Mouse (Mus musculus) kidney, adult 2 months (tissue): ENCODE measurements at regions not wholly inside any gene's neighbourhood (a gene's known extent, or its start where the extent isn't known, plus 50 kb on each side); places are given as distances from the start of the nearest gene placed in this dataset.
A peak's percentile ranks its signal among the peaks of the same experiment; 100 is the strongest.

Source experiments
- DNase-seq: peaks from one replicate; pipeline ENCODE4 v3.0.0; 2021
- H3K27ac ChIP-seq: fragments of 200-500 bp; 2 replicates; pipeline ENCODE4 v1.5.1; 2012; ENCODE audit warnings: low read depth, low read length, control low read depth, inconsistent platforms; ENCODE audit not compliant: insufficient read depth
- H3K27me3 ChIP-seq: fragments of 200-500 bp; replicated peaks from 2 replicates; pipeline ENCODE4 v1.6.1; 2012; ENCODE audit warnings: mild to moderate bottlenecking, moderate library complexity, low read length, inconsistent platforms; ENCODE audit not compliant: control insufficient read depth, insufficient read depth
- H3K36me3 ChIP-seq: fragments of 200-500 bp; 2 replicates; pipeline ENCODE4 v1.6.1; 2012; ENCODE audit warnings: mild to moderate bottlenecking, moderate library complexity, low read length, inconsistent platforms; ENCODE audit not compliant: control insufficient read depth, insufficient read depth
- H3K4me1 ChIP-seq: fragments of 200-500 bp; 2 replicates; pipeline ENCODE4 v1.6.1; 2011; ENCODE audit warnings: low read length; ENCODE audit not compliant: control insufficient read depth, insufficient read depth
- H3K4me3 ChIP-seq: fragments of 200-500 bp; 2 replicates; pipeline ENCODE4 v1.5.1; 2011; ENCODE audit warnings: mild to moderate bottlenecking, low read depth, low read length, control low read depth; ENCODE audit not compliant: insufficient read depth
- CTCF ChIP-seq: fragments of 200-500 bp; conservative IDR thresholded peaks from 2 replicates; pipeline ENCODE4 v1.5.1; 2011; ENCODE audit warnings: low read depth, mild to moderate bottlenecking, control low read depth, low read length, moderate library complexity, mixed read lengths; ENCODE audit not compliant: insufficient read depth, insufficient read length
- POLR2A ChIP-seq: fragments of 200-500 bp; IDR thresholded peaks from one replicate; pipeline ENCODE4 v1.6.1; 2011; ENCODE audit warnings: low read depth, low read length, control low read depth
- WGBS: fragments of 180-500 bp; shearing (Covaris S2); methylation state at CpG from one replicate; pipeline ENCODE4 v1.1.7; 2018; 5-methylcytosine and 5-hydroxymethylcytosine counted together

DNA sequence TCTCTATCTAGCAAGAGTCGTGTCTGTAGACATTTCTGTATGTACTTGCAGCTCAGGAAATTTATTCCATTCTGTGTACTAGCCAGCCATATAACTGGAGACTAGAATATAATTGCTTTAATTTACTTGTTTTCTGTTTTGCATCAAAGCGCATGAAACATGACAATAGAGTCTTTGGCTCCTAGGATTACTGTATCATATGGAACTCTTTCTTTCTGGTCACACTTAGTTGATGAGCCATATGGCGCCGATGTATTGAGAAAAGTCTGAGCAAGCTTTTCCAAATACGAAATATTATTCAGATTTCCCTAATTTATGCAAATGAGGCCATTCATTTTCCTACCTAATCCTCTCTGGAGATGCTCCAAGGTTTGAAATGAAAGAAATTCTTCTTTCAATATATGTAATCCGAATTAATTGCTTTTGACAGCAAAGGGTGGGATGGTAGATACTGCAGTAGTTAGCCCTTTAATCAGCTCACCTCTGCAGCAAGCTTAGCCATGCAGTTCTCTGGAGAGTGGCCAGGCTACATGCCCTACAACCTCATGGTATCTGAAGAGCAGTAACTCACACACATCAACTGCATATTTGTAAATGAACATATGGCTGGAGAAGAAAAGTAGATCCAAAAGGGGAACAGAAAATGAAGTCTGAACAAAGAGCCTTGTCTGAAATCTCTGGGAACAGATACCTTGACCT, 913.4 kb downstream of the Ntrk3 start:
- DNase-seq: no peak
- H3K4me3 ChIP-seq: no peak overlapping the region
- no peaks in the 10 kb centered on the region for H3K36me3 ChIP-seq
- no peaks in the 10 kb centered on the region for H3K4me1 ChIP-seq
- no peak for TF ChIP-seq POLR2A
- no peak for TF ChIP-seq CTCF
- WGBS: 76% methylated on average over 6 of the region's 6 CpGs
- H3K27me3 ChIP-seq: no peaks in the 10 kb centered on the region; the same call in 1 of the 2 replicates
- no peak overlapping the region for H3K27ac ChIP-seq

- no peak for TF ChIP-seq CTCF
- no peak for TF ChIP-seq POLR2A
- no peaks in the 10 kb centered on the region for H3K36me3 ChIP-seq
- no peaks in the 10 kb centered on the region for H3K4me1 ChIP-seq
- DNase-seq: no peak
- H3K4me3 ChIP-seq: no peak overlapping the region
- H3K27me3 ChIP-seq: no peaks in the 10 kb centered on the region; the same call in 1 of the 2 replicates
- WGBS: 15% methylated on average over 2 of the region's 2 CpGs
- no peak overlapping the region for H3K27ac ChIP-seq
These were observed 925.5 kb downstream of the Ntrk3 start for GRCm38 (mm10) chr7:77812052-77812903.

GRCm38 (mm10) chr7:77786801-77787200, 951.0 kb downstream of the Ntrk3 start:
- WGBS: 49% methylated on average over 2 of the region's 2 CpGs
- no peaks in the 10 kb centered on the region for H3K36me3 ChIP-seq
- H3K4me1 ChIP-seq: no peaks in the 10 kb centered on the region
- no peak for DNase-seq
- no peaks in the 10 kb centered on the region for H3K27me3 ChIP-seq
- no peak overlapping the region for H3K27ac ChIP-seq
- no peak for TF ChIP-seq CTCF
- no peak overlapping the region for H3K4me3 ChIP-seq

- Histone ChIP-seq H3K36me3 (no peaks in the 10 kb centered on the region), H3K27me3 (no peaks in the 10 kb centered on the region), H3K27ac (no peak overlapping the region), H3K4me1 (no peaks in the 10 kb centered on the region), H3K4me3 (no peak overlapping the region)
- TF ChIP-seq CTCF (no peak), POLR2A (no peak)
- peak; percentile 33 for DNase-seq
- WGBS: 59% methylated on average over 11 of the region's 11 CpGs
These were observed 965.9 kb downstream of the Ntrk3 start for GRCm38 (mm10) chr7:77771711-77772449.

DNA sequence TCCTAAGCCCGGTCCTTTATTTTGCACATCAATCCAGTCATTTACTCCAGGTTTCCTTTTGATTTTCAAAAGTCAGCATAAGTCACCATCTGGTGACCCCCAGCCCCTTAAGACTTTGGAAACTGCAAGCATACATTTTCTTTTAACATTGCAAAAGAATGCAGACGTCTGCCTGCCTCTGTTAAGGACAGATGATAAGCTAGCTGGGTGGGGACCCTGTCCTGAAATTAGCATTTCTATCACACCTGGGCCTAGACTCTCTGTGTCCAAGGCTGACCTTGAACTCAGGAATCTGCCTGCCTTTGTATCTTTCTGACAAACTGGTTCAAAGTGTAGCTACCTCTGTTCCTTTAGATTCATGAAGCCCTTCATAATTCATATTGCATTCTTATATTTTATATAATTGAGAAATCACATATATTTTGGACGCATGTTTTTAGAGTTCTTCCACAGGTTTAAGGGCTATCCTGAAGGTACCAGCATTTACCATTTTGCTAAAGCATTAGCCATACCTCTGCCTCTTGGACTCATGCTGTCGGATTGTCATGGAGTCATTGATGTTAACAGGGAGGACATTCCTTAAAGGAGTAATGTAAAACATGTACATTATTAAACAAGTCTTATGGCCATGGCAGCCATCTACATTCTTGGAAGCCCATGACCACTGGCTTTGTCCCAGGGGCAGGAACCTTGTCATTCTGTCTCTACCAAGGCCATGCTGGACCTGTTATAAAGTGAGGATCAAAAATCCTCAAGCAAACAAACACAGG, 998.6 kb downstream of the Ntrk3 start:
- no peaks in the 10 kb centered on the region for H3K4me1 ChIP-seq
- TF ChIP-seq CTCF (no peak), POLR2A (no peak)
- no peak for DNase-seq
- no peak overlapping the region for H3K4me3 ChIP-seq
- 74% methylated on average over 4 of the region's 4 CpGs for WGBS
- no peaks in the 10 kb centered on the region for H3K27me3 ChIP-seq
- no peak overlapping the region for H3K27ac ChIP-seq
- H3K36me3 ChIP-seq: no peaks in the 10 kb centered on the region
